Mouse (Mus musculus): ENCODE measurements around the gene Grm4. TPM values are rescaled to one million over a fixed set of nuclear protein-coding genes. Genes with fewer than 3 reads are reported as not detected.

The Grm4 gene
- polyA plus RNA-seq, 1 experiment from 2014 or later: not detected

GRCm38 (mm10) chr17:27511125-27511735, 10.0 kb downstream of the Grm4 start:
- Histone ChIP-seq H3K4me3 (ENCODE audit: low read depth, low read length) (no peak overlapping the region), H3K9ac (ENCODE audit: low read depth, low read length) (no peak overlapping the region), H3K9me3 (replicated peaks; ENCODE audit: control insufficient read depth, low read length) (no peaks in the 10 kb centered on the region), H3K27me3 (ENCODE audit: control insufficient read depth, insufficient read depth, low read depth, low read length) (peaks cover 71% of the 10 kb centered on the region), H3K4me2 (ENCODE audit: low read depth, low read length) (no peak overlapping the region), H3K27ac (ENCODE audit: low read length) (no peak overlapping the region), H3K36me3 (ENCODE audit: control insufficient read depth, insufficient read depth) (no peaks in the 10 kb centered on the region), H3K4me1 (ENCODE audit: control insufficient read depth, low read depth, low read length) (no peaks in the 10 kb centered on the region; the same call in 1 of the 2 replicates)
- ATAC-seq (ENCODE audit: low read depth): no peak
- WGBS (ENCODE audit: insufficient replicate concordance): 74% methylated on average over 7 of the region's 7 CpGs

- no peaks in the 10 kb centered on the region; the same call in 1 of the 2 replicates for H3K4me1 ChIP-seq (ENCODE audit: control insufficient read depth, low read depth, low read length)
- peaks cover 65% of the 10 kb centered on the region for H3K27me3 ChIP-seq (ENCODE audit: control insufficient read depth, insufficient read depth, low read depth, low read length)
- no peaks in the 10 kb centered on the region for H3K9me3 ChIP-seq (replicated peaks; ENCODE audit: control insufficient read depth, low read length)
- WGBS (ENCODE audit: insufficient replicate concordance): 40% methylated on average over 9 of the region's 9 CpGs
- H3K4me2 ChIP-seq (ENCODE audit: low read depth, low read length): no peak overlapping the region
- no peaks in the 10 kb centered on the region for H3K36me3 ChIP-seq (ENCODE audit: control insufficient read depth, insufficient read depth)
- no peak overlapping the region for H3K4me3 ChIP-seq (ENCODE audit: low read depth, low read length)
- no peak for ATAC-seq (ENCODE audit: low read depth)
- H3K27ac ChIP-seq (ENCODE audit: low read length): no peak overlapping the region
- H3K9ac ChIP-seq (ENCODE audit: low read depth, low read length): no peak overlapping the region
Observed at GRCm38 (mm10) chr17:27510258-27511124, 10.7 kb downstream of the Grm4 start.

- H3K27ac ChIP-seq (ENCODE audit: low read length): no peak overlapping the region
- 63% methylated on average over 5 of the region's 5 CpGs for WGBS (ENCODE audit: insufficient replicate concordance)
- no peak overlapping the region for H3K9ac ChIP-seq (ENCODE audit: low read depth, low read length)
- H3K4me2 ChIP-seq (ENCODE audit: low read depth, low read length): no peak overlapping the region
- no peak for ATAC-seq (ENCODE audit: low read depth)
- H3K4me1 ChIP-seq (ENCODE audit: control insufficient read depth, low read depth, low read length): no peaks in the 10 kb centered on the region; the same call in 1 of the 2 replicates
- peaks cover 51% of the 10 kb centered on the region for H3K27me3 ChIP-seq (ENCODE audit: control insufficient read depth, insufficient read depth, low read depth, low read length)
- no peaks in the 10 kb centered on the region for H3K36me3 ChIP-seq (ENCODE audit: control insufficient read depth, insufficient read depth)
- H3K4me3 ChIP-seq (ENCODE audit: low read depth, low read length): no peak overlapping the region
- H3K9me3 ChIP-seq (replicated peaks; ENCODE audit: control insufficient read depth, low read length): no peaks in the 10 kb centered on the region
Observed at GRCm38 (mm10) chr17:27509056-27509455, 12.1 kb downstream of the Grm4 start.

GRCm38 (mm10) chr17:27508513-27508912, 12.7 kb downstream of the Grm4 start:
- ATAC-seq (ENCODE audit: low read depth): no peak
- Histone ChIP-seq H3K9ac (ENCODE audit: low read depth, low read length) (no peak overlapping the region), H3K4me2 (ENCODE audit: low read depth, low read length) (no peak overlapping the region), H3K4me1 (ENCODE audit: control insufficient read depth, low read depth, low read length) (no peaks in the 10 kb centered on the region; the same call in 1 of the 2 replicates), H3K27ac (ENCODE audit: low read length) (no peak overlapping the region), H3K36me3 (ENCODE audit: control insufficient read depth, insufficient read depth) (no peaks in the 10 kb centered on the region), H3K27me3 (ENCODE audit: control insufficient read depth, insufficient read depth, low read depth, low read length) (peaks cover 45% of the 10 kb centered on the region), H3K4me3 (ENCODE audit: low read depth, low read length) (no peak overlapping the region), H3K9me3 (replicated peaks; ENCODE audit: control insufficient read depth, low read length) (no peaks in the 10 kb centered on the region)
- 46% methylated on average over 5 of the region's 5 CpGs for WGBS (ENCODE audit: insufficient replicate concordance)

GRCm38 (mm10) chr17:27508002-27508401, 13.2 kb downstream of the Grm4 start:
- Histone ChIP-seq H3K4me2 (ENCODE audit: low read depth, low read length) (no peak overlapping the region), H3K27ac (ENCODE audit: low read length) (no peak overlapping the region), H3K9me3 (replicated peaks; ENCODE audit: control insufficient read depth, low read length) (no peaks in the 10 kb centered on the region), H3K9ac (ENCODE audit: low read depth, low read length) (no peak overlapping the region), H3K27me3 (ENCODE audit: control insufficient read depth, insufficient read depth, low read depth, low read length) (peaks cover 40% of the 10 kb centered on the region), H3K4me3 (ENCODE audit: low read depth, low read length) (no peak overlapping the region), H3K36me3 (ENCODE audit: control insufficient read depth, insufficient read depth) (no peaks in the 10 kb centered on the region), H3K4me1 (ENCODE audit: control insufficient read depth, low read depth, low read length) (no peaks in the 10 kb centered on the region; the same call in 1 of the 2 replicates)
- ATAC-seq (ENCODE audit: low read depth): no peak
- WGBS (ENCODE audit: insufficient replicate concordance): 48% methylated on average over 12 of the region's 12 CpGs

DNA sequence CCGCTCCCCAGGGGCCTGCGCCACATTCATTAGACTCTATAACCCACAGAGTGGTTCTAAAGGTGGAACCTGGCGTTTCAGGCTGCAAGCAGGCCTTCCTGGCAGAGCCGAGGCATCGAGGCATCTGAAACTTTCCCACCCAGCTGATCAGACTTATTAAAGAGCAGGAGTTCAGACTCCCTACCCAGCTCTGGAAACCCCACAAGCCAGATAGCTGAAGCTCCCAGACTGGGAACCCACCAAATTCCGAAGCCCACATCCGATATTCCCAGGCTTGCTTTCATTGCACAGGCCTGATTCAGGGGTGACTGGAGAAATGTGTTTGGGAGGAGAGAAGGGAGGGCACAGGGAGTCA, 13.6 kb downstream of the Grm4 start:
- Histone ChIP-seq H3K9me3 (replicated peaks; ENCODE audit: control insufficient read depth, low read length) (no peaks in the 10 kb centered on the region), H3K4me3 (ENCODE audit: low read depth, low read length) (no peak overlapping the region), H3K36me3 (ENCODE audit: control insufficient read depth, insufficient read depth) (no peaks in the 10 kb centered on the region), H3K27ac (ENCODE audit: low read length) (no peak overlapping the region), H3K9ac (ENCODE audit: low read depth, low read length) (no peak overlapping the region), H3K27me3 (ENCODE audit: control insufficient read depth, insufficient read depth, low read depth, low read length) (peaks cover 38% of the 10 kb centered on the region), H3K4me1 (ENCODE audit: control insufficient read depth, low read depth, low read length) (no peaks in the 10 kb centered on the region; the same call in 1 of the 2 replicates), H3K4me2 (ENCODE audit: low read depth, low read length) (no peak overlapping the region)
- WGBS (ENCODE audit: insufficient replicate concordance): 67% methylated on average over 7 of the region's 7 CpGs
- no peak for ATAC-seq (ENCODE audit: low read depth)

- ATAC-seq (ENCODE audit: low read depth): no peak
- H3K27me3 ChIP-seq (ENCODE audit: control insufficient read depth, insufficient read depth, low read depth, low read length): peaks cover 38% of the 10 kb centered on the region
Observed at GRCm38 (mm10) chr17:27506871-27507590, 14.2 kb downstream of the Grm4 start.

GRCm38 (mm10) chr17:27506362-27506761, 14.8 kb downstream of the Grm4 start:
- Histone ChIP-seq H3K27me3 (ENCODE audit: control insufficient read depth, insufficient read depth, low read depth, low read length) (peaks cover 31% of the 10 kb centered on the region), H3K4me1 (ENCODE audit: control insufficient read depth, low read depth, low read length) (no peaks in the 10 kb centered on the region), H3K4me2 (ENCODE audit: low read depth, low read length) (no peak overlapping the region), H3K27ac (ENCODE audit: low read length) (no peak overlapping the region), H3K36me3 (ENCODE audit: control insufficient read depth, insufficient read depth) (no peaks in the 10 kb centered on the region), H3K4me3 (ENCODE audit: low read depth, low read length) (no peak overlapping the region), H3K9ac (ENCODE audit: low read depth, low read length) (no peak overlapping the region), H3K9me3 (replicated peaks; ENCODE audit: control insufficient read depth, low read length) (no peaks in the 10 kb centered on the region)
- WGBS (ENCODE audit: insufficient replicate concordance): 48% methylated on average over 11 of the region's 11 CpGs
- ATAC-seq (ENCODE audit: low read depth): no peak

More at GRCm38 (mm10) chr17:27506871-27507590, 14.2 kb downstream of the Grm4 start:
- no peak overlapping the region for H3K27ac ChIP-seq (ENCODE audit: low read length)
- no peaks in the 10 kb centered on the region for H3K9me3 ChIP-seq (replicated peaks; ENCODE audit: control insufficient read depth, low read length)
- H3K4me2 ChIP-seq (ENCODE audit: low read depth, low read length): no peak overlapping the region
- no peaks in the 10 kb centered on the region for H3K4me1 ChIP-seq (ENCODE audit: control insufficient read depth, low read depth, low read length)
- no peak overlapping the region for H3K9ac ChIP-seq (ENCODE audit: low read depth, low read length)
- H3K36me3 ChIP-seq (ENCODE audit: control insufficient read depth, insufficient read depth): no peaks in the 10 kb centered on the region
- H3K4me3 ChIP-seq (ENCODE audit: low read depth, low read length): no peak overlapping the region
- WGBS (ENCODE audit: insufficient replicate concordance): 59% methylated on average over 7 of the region's 7 CpGs

Measured in liver, embryonic 16.5 days (tissue).